Mouse (Mus musculus) brain, embryonic 14.5 days (tissue): ENCODE data around the gene Gbf1.
"Not testable (repeated sequence)": the region's sequence is repeated elsewhere in the genome, so short reads cannot be mapped to it uniquely, and the experiment has no call there.

ENCODE experiments used
- CTCF ChIP-seq: fragments of 200-500 bp; IDR thresholded peaks from 2 replicates; pipeline ENCODE4 v1.5.1; 2012; ENCODE audit warnings: inconsistent platforms, mild to moderate bottlenecking, moderate library complexity, borderline replicate concordance; ENCODE audit not compliant: insufficient read depth, insufficient read length; ENCODE audit errors: extremely low read depth
- POLR2A ChIP-seq: fragments of 200-500 bp; IDR thresholded peaks from 2 replicates; pipeline ENCODE4 v1.6.1; 2012; ENCODE audit warnings: mild to moderate bottlenecking, inconsistent platforms, borderline replicate concordance; ENCODE audit not compliant: poor library complexity, insufficient read depth, insufficient read length, severe bottlenecking; ENCODE audit errors: extremely low read depth

- TF ChIP-seq CTCF, POLR2A: not testable (repeated sequence)
Measured at GRCm38 (mm10) chr19:46217347-46217746, 65.0 kb downstream of the Gbf1 start.
